Mouse (Mus musculus) embryo, embryonic 10 days (tissue): ENCODE data around the gene Actr8.
A peak's percentile ranks its signal among the peaks of the same experiment; 100 is the strongest.

ENCODE experiments used
- DNase-seq: peaks from one replicate; pipeline ENCODE4 v3.0.0-alpha.2; 2015; ENCODE audit warnings: low spot score

Actr8 gene

GRCm38 (mm10) chr14:29978254-29979204, at the start of gene Actr8:
Actr8 (plus strand) TSS chr14:29978337.
- DNase-seq: peak; percentile 95

- DNase-seq: no peak
Observed at GRCm38 (mm10) chr14:29928966-29929365, 49.2 kb upstream of the Actr8 start.

GRCm38 (mm10) chr14:29935516-29935915, 42.6 kb upstream of the Actr8 start:
- no peak for DNase-seq

GRCm38 (mm10) chr14:29937466-29937865, 40.7 kb upstream of the Actr8 start:
- DNase-seq: no peak

- DNase-seq: peak; percentile 46
Observed at GRCm38 (mm10) chr14:29939600-29940312, 38.4 kb upstream of the Actr8 start.

GRCm38 (mm10) chr14:29940313-29940812, 37.8 kb upstream of the Actr8 start:
- peak; percentile 37 for DNase-seq

- DNase-seq: peak; percentile 49
Observed at GRCm38 (mm10) chr14:29940877-29941276, 37.3 kb upstream of the Actr8 start.

- DNase-seq: no peak
Observed at GRCm38 (mm10) chr14:29946761-29947309, 31.3 kb upstream of the Actr8 start.

GRCm38 (mm10) chr14:29950805-29951204, 27.3 kb upstream of the Actr8 start:
- no peak for DNase-seq

- DNase-seq: no peak
Observed at GRCm38 (mm10) chr14:29957393-29957792, 20.7 kb upstream of the Actr8 start.

GRCm38 (mm10) chr14:29967611-29968010, 10.5 kb upstream of the Actr8 start:
- no peak for DNase-seq

GRCm38 (mm10) chr14:29968075-29968821, 9.9 kb upstream of the Actr8 start, which contains the start of gene Selenok:
Selenok (plus strand) TSS chr14:29968308.
- peak; percentile 100 for DNase-seq

- DNase-seq: no peak
Observed at GRCm38 (mm10) chr14:29971446-29971845, 6.7 kb upstream of the Actr8 start.

GRCm38 (mm10) chr14:29971993-29972392, 6.1 kb upstream of the Actr8 start:
- DNase-seq: no peak

- no peak for DNase-seq
Observed at GRCm38 (mm10) chr14:29976927-29977326, 1.2 kb upstream of the Actr8 start.

- DNase-seq: no peak
Observed at GRCm38 (mm10) chr14:29980447-29981205, 2.5 kb downstream of the Actr8 start.

- DNase-seq: no peak
Observed at GRCm38 (mm10) chr14:29986096-29986495, 8.0 kb downstream of the Actr8 start.

- no peak for DNase-seq
Observed at GRCm38 (mm10) chr14:29987276-29987675, 9.1 kb downstream of the Actr8 start.

GRCm38 (mm10) chr14:29987739-29988138, 9.6 kb downstream of the Actr8 start:
- DNase-seq: no peak

GRCm38 (mm10) chr14:29988337-29988736, 10.2 kb downstream of the Actr8 start:
- DNase-seq: no peak

GRCm38 (mm10) chr14:29994976-29995375, 16.8 kb downstream of the Actr8 start:
- peak; percentile 70 for DNase-seq
